Mouse (Mus musculus) heart, adult 2 months (tissue): ENCODE results near the gene Iqsec1.

ENCODE experiments used
- CTCF ChIP-seq: fragments of 200-600 bp; IDR thresholded peaks from 2 replicates; pipeline ENCODE4 v1.8.1; 2022; ENCODE audit warnings: antibody characterized with exemption, mild to moderate bottlenecking, moderate library complexity
- POLR2A ChIP-seq: fragments of 200-500 bp; IDR thresholded peaks from 2 replicates; pipeline ENCODE4 v1.6.1; 2011; ENCODE audit warnings: mild to moderate bottlenecking, low read depth, low read length, control low read depth; ENCODE audit not compliant: insufficient read depth

- no peak for TF ChIP-seq CTCF
- no peak for TF ChIP-seq POLR2A
Measured at GRCm38 (mm10) chr6:90880975-90881374, 107.5 kb downstream of the Iqsec1 start.
